Mouse (Mus musculus) limb, embryonic 14.5 days (tissue): ENCODE results near the gene Prkce. TPM values are rescaled to one million over a fixed set of nuclear protein-coding genes. Genes with fewer than 3 reads are reported as not detected.

ENCODE experiments used
- ATAC-seq: fragments of 200-750 bp; cut with Nextera tagmentation; 2 replicates; pipeline ENCODE4 v1.8.0; 2017; ENCODE audit warnings: low read depth, moderate number of reproducible peaks, moderate TSS enrichment; ENCODE audit not compliant: low FRiP score
- DNase-seq: peaks from one replicate; pipeline ENCODE4 v3.0.0-alpha.2; 2015; ENCODE audit warnings: low spot score
- H3K27ac ChIP-seq: fragments of 300-500 bp; sonication (generic); replicated peaks from 2 replicates; pipeline ENCODE4 v1.5.1; 2014; ENCODE audit warnings: low read depth, mild to moderate bottlenecking, low read length, moderate library complexity, mixed read lengths
- H3K27me3 ChIP-seq: fragments of 300-500 bp; sonication (generic); 2 replicates; pipeline ENCODE4 v1.6.1; 2014; ENCODE audit warnings: low read length, mixed read lengths; ENCODE audit not compliant: control insufficient read depth, insufficient read depth
- H3K36me3 ChIP-seq: fragments of 300-500 bp; sonication (generic); 2 replicates; pipeline ENCODE4 v1.6.1; 2014; ENCODE audit warnings: mild to moderate bottlenecking, low read length, moderate library complexity, mixed read lengths; ENCODE audit not compliant: control insufficient read depth, insufficient read depth
- H3K4me1 ChIP-seq: fragments of 300-500 bp; sonication (generic); 2 replicates; pipeline ENCODE4 v1.6.1; 2014; ENCODE audit warnings: antibody characterized with exemption, low read length, mixed read lengths; ENCODE audit not compliant: control insufficient read depth, insufficient read depth
- H3K4me2 ChIP-seq: fragments of 300-500 bp; sonication (generic); replicated peaks from 2 replicates; pipeline ENCODE4 v1.6.1; 2014; ENCODE audit warnings: low read depth, mild to moderate bottlenecking, low read length, moderate library complexity; ENCODE audit not compliant: severe bottlenecking
- H3K4me3 ChIP-seq: fragments of 300-500 bp; sonication (generic); replicated peaks from 2 replicates; pipeline ENCODE4 v1.5.1; 2014; ENCODE audit warnings: low read length
- H3K9ac ChIP-seq: fragments of 300-500 bp; sonication (generic); 2 replicates; pipeline ENCODE4 v1.6.1; 2014; ENCODE audit warnings: mild to moderate bottlenecking, low read depth, low read length, moderate library complexity; ENCODE audit not compliant: severe bottlenecking
- H3K9me3 ChIP-seq: fragments of 300-500 bp; sonication (generic); 2 replicates; pipeline ENCODE4 v1.6.1; 2016; ENCODE audit warnings: low read length; ENCODE audit not compliant: control insufficient read depth
- POLR2A ChIP-seq: fragments of 200-500 bp; IDR thresholded peaks from 2 replicates; pipeline ENCODE4 v1.8.0; 2012; ENCODE audit warnings: inconsistent platforms, mild to moderate bottlenecking, moderate library complexity, borderline replicate concordance; ENCODE audit not compliant: insufficient read depth, insufficient read length; ENCODE audit errors: extremely low read depth
- WGBS: fragments of 180-500 bp; shearing (Covaris S2); extraction: QIAGEN DNeasy Blood & Tissue Kit; methylation state at CpG from one replicate; pipeline ENCODE4 v1.1.7; 2014; 5-methylcytosine and 5-hydroxymethylcytosine counted together
- polyA plus RNA-seq, 2 experiments: library from polyadenylated mRNA; depleted of rRNA in 1 of 2; stranded (reverse) in 1 of 2; unstranded in 1 of 2; fragments of >200 nt; fragmentation: Nextera tagmentation in 1 of 2; extraction: Ambion mirVana in 1 of 2; gene quantifications; 2 replicates each; pipeline versions ENCODE4 v1.2.1 to v1.2.3; 2012 to 2014

The Prkce gene
- polyA plus RNA-seq, 2 experiments, result 4.7 to 9.3 TPM

- Histone ChIP-seq H3K4me1 (peaks cover 16% of the 10 kb centered on the region), H3K36me3 (no peaks in the 10 kb centered on the region), H3K9ac (no peak overlapping the region), H3K27ac (no peak overlapping the region), H3K9me3 (no peaks in the 10 kb centered on the region), H3K4me3 (no peak overlapping the region), H3K27me3 (no peaks in the 10 kb centered on the region), H3K4me2 (no peak overlapping the region)
- ATAC-seq (no peak), DNase-seq (no peak)
- WGBS, result 66% methylated on average over 12 of the region's 12 CpGs
- no peak for TF ChIP-seq POLR2A
These were observed 183.2 kb downstream of the Prkce start for GRCm38 (mm10) chr17:86350791-86351261.

DNA sequence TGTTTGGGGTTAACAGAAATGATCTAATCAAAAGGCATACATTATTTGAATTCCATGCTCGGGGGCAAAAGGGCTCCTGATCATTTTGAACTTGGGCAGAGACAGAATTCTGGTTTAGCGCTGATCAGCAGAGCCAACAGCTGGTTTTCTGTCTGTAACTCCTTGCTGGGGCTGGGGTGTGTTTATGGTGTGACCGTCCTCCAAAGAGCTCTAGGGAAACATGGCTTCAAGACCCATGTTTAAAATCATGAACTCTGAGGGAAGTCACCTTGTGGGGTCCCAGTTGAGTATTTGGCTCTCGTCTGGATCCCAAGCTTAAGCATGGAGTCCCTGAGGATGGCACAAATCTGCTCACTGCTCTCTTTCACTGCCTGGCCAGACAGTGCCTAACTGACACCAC lies 183.7 kb downstream of the Prkce start:
- no peak for TF ChIP-seq POLR2A
- no peak for DNase-seq
- Histone ChIP-seq H3K4me2 (no peak overlapping the region), H3K4me1 (peaks cover 16% of the 10 kb centered on the region), H3K9ac (no peak overlapping the region), H3K9me3 (no peaks in the 10 kb centered on the region), H3K27me3 (no peaks in the 10 kb centered on the region), H3K36me3 (no peaks in the 10 kb centered on the region), H3K27ac (no peak overlapping the region), H3K4me3 (no peak overlapping the region)
- 45% methylated on average over 4 of the region's 4 CpGs for WGBS
- no peak for ATAC-seq

DNA sequence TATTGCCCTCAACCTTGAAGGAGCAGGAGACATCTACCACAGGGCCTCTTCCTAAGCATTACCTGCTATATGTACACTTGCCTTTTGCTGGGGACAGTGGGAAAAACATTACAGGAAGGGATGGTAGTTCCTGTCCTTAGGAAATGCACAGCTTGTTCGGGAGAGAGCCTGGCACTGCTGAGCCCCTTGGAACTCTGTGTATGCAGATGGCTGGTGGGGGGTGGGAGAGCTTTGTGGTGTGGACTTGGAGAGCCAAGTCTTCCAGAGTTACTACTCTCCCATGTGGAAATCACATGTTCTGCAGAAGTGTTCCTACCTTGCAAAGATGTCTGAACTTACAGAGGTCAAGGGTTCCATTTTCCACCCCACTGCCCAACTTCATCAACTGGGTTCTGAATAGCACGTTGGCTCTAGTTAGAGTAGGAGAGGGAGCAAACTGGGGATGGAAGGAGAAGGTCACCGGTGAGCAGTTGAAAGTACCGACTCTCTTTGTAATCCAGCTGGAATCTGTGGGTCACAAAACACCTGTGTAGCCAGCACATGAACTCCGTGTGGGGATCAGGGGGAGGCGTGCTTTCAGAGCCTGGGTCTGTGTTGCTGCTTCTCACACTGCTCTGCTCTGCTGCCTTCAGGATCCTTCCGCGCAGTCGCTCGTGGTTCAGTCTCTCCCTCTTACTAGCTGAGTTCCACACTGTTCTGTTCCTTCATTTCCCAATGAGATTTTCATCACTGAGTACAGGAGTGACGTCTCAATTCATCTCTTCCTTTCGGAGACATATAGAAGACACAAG lies 184.9 kb downstream of the Prkce start:
- 67% methylated on average over 12 of the region's 12 CpGs for WGBS
- no peak for TF ChIP-seq POLR2A

DNA sequence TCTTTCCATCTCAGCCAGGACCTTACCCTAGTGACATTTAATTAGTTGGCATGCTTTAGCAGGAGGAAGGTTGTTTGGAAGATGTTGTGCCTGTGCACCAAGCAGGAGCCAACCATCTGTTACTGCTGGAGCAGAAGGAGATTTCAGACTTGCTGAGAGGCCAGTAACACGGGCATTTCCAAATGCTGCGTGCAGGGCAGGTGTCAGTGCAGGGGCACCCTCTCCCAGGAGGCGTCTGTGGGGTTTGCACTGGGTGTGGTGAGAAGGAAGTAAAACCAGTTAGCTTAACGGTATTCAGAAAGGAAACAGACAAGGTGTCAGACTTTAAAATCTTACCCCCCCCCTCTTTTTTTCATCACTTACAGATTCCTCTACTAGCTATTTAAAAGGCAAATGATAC lies 186.1 kb downstream of the Prkce start:
- no peak for TF ChIP-seq POLR2A
- DNase-seq (no peak), ATAC-seq (no peak)
- H3K27ac ChIP-seq, result no peak overlapping the region
- H3K9me3 ChIP-seq, result no peaks in the 10 kb centered on the region
- H3K36me3 ChIP-seq, result no peaks in the 10 kb centered on the region
- H3K27me3 ChIP-seq, result no peaks in the 10 kb centered on the region
- H3K4me3 ChIP-seq, result no peak overlapping the region
- peaks cover 26% of the 10 kb centered on the region for H3K4me1 ChIP-seq
- no peak overlapping the region for H3K4me2 ChIP-seq
- WGBS, result 58% methylated on average over 4 of the region's 4 CpGs
- H3K9ac ChIP-seq, result no peak overlapping the region

More for the DNA sequence above, 184.9 kb downstream of the Prkce start:
- Histone ChIP-seq H3K4me3 (no peak overlapping the region), H3K27me3 (no peaks in the 10 kb centered on the region), H3K9ac (no peak overlapping the region), H3K4me2 (no peak overlapping the region), H3K27ac (no peak overlapping the region), H3K36me3 (no peaks in the 10 kb centered on the region), H3K4me1 (peaks cover 16% of the 10 kb centered on the region), H3K9me3 (no peaks in the 10 kb centered on the region)
- ATAC-seq, result no peak; the same call in 1 of the 2 replicates
- DNase-seq, result no peak

DNA sequence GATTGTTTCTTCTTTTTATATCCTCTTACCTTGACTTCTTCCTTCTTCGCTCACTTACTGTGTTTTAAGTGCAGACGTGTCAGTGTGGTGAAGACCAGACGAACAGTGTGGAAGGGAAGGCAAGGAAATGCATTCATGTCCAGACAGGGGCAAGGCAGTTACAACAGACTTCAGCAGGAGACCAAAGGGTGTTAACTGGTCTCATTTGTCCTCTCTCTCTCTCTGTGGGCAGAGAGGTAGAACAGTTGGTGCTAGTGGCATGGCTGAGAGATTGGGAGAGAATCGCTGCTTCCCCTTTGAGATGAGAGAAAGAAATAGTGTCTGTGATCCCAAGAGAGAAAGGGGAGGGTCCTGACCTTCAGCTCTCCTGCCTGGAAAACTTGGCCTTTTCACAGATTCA lies 186.5 kb downstream of the Prkce start:
- Histone ChIP-seq H3K4me1 (peaks cover 30% of the 10 kb centered on the region), H3K36me3 (no peaks in the 10 kb centered on the region), H3K27ac (no peak overlapping the region), H3K9me3 (no peaks in the 10 kb centered on the region), H3K9ac (no peak overlapping the region), H3K4me3 (no peak overlapping the region), H3K4me2 (no peak overlapping the region), H3K27me3 (no peaks in the 10 kb centered on the region)
- DNase-seq (no peak), ATAC-seq (no peak)
- TF ChIP-seq POLR2A, result no peak
- 84% methylated on average over 4 of the region's 4 CpGs for WGBS
